Mouse (Mus musculus): Measurements from ENCODE around the gene Cox19.
A peak's percentile ranks its signal among the peaks of the same experiment; 100 is the strongest.

The Cox19 gene

GRCm38 (mm10) chr5:139327634-139328020 lies 23.6 kb downstream of the Cox19 start:
- no peak for DNase-seq (ENCODE audit: low spot score)

GRCm38 (mm10) chr5:139326986-139327633 lies 24.1 kb downstream of the Cox19 start:
- DNase-seq (ENCODE audit: low spot score) = no peak

- no peak for DNase-seq (ENCODE audit: low spot score)
Measured at GRCm38 (mm10) chr5:139326111-139326696, 25.0 kb downstream of the Cox19 start.

GRCm38 (mm10) chr5:139325395-139325966 lies 25.7 kb downstream of the Cox19 start, which contains the start of gene Adap1:
Gene Adap1 (minus strand): TSS chr5:139325622.
- DNase-seq (ENCODE audit: low spot score) = peak; percentile 65

GRCm38 (mm10) chr5:139324691-139325394 lies 26.4 kb downstream of the Cox19 start:
- no peak for DNase-seq (ENCODE audit: low spot score)

- no peak for DNase-seq (ENCODE audit: low spot score)
Measured at GRCm38 (mm10) chr5:139324045-139324491, 27.1 kb downstream of the Cox19 start.

- DNase-seq (ENCODE audit: low spot score) = no peak
Measured at GRCm38 (mm10) chr5:139323260-139323924, 27.8 kb downstream of the Cox19 start.

GRCm38 (mm10) chr5:139321331-139321730 lies 29.9 kb downstream of the Cox19 start:
- no peak for DNase-seq (ENCODE audit: low spot score)

GRCm38 (mm10) chr5:139320424-139320823 lies 30.8 kb downstream of the Cox19 start:
- no peak for DNase-seq (ENCODE audit: low spot score)

GRCm38 (mm10) chr5:139317751-139318504 lies 33.3 kb downstream of the Cox19 start:
- no peak for DNase-seq (ENCODE audit: low spot score)

- no peak for DNase-seq (ENCODE audit: low spot score)
Measured at GRCm38 (mm10) chr5:139316982-139317675, 34.1 kb downstream of the Cox19 start.

GRCm38 (mm10) chr5:139314941-139315642 lies 36.1 kb downstream of the Cox19 start:
- DNase-seq (ENCODE audit: low spot score) = no peak

GRCm38 (mm10) chr5:139313536-139313935 lies 37.7 kb downstream of the Cox19 start:
- no peak for DNase-seq (ENCODE audit: low spot score)

- no peak for DNase-seq (ENCODE audit: low spot score)
Measured at GRCm38 (mm10) chr5:139311822-139312221, 39.4 kb downstream of the Cox19 start.

- no peak for DNase-seq (ENCODE audit: low spot score)
Measured at GRCm38 (mm10) chr5:139310477-139310876, 40.7 kb downstream of the Cox19 start.

- DNase-seq (ENCODE audit: low spot score) = no peak
Measured at GRCm38 (mm10) chr5:139309946-139310345, 41.3 kb downstream of the Cox19 start.

- no peak for DNase-seq (ENCODE audit: low spot score)
Measured at GRCm38 (mm10) chr5:139303646-139304061, 47.6 kb downstream of the Cox19 start.

GRCm38 (mm10) chr5:139302101-139302500 lies 49.1 kb downstream of the Cox19 start:
- no peak for DNase-seq (ENCODE audit: low spot score)

GRCm38 (mm10) chr5:139297745-139298144 lies 53.5 kb downstream of the Cox19 start:
- no peak for DNase-seq (ENCODE audit: low spot score)

GRCm38 (mm10) chr5:139297092-139297491 lies 54.1 kb downstream of the Cox19 start:
- DNase-seq (ENCODE audit: low spot score) = no peak
